Mouse (Mus musculus): Measurements from ENCODE around the gene Ube2k.

The Ube2k gene

DNA sequence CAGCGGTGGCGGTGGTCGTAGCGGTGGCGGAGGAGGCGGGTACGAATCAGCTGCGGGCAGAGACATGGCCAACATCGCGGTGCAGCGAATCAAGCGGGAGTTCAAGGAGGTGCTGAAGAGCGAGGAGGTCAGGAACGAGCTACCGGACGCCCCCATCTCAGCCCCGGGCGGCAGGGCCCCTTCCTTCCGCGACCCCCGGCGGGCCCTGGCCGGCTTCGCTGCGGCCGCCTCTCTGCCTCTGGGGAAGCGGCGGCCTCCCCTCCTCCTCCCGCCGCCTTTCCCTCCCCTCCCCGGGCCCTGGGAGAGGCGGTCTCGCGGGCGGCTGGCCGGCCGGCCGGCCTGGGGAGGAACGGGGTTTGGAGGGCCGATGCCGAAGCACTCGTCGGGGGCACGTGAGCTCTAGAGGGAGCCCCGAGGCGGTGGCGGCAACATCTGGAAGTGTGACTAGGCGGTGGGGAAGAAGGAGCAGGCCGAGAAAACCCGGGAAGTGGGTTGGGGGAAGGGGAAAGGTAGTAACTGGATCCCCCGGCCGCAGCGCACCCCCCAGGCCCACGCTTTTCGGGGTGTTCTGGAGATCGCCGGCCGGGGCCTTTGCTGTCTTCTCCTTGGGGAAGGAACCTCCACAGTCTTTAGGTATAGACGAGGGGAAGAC lies 513 bp downstream of the Ube2k start:
- DNase-seq (ENCODE audit: low read depth in 2 of 2, low spot score in 2 of 2), result no peak

DNA sequence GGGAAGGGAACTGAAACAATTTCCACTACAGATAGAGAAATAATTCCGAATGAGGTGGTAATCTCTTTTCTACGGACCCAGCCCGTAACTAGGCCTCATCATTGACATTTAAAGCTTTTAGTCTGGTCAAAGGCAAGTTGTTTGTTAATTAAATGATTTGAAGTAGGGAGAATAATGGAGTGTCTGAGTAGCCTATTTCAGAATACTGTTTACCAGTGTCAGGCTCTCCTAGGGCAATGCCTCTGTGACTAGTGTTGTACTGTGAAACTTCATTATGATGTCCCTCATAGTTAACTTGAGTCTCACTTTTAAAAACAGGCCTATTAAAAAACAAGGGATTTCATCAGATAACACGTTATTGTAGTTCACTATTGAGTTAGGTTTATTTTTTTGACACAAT lies 1.1 kb downstream of the Ube2k start:
- DNase-seq (ENCODE audit: low read depth in 2 of 2, low spot score in 2 of 2), result no peak

DNA sequence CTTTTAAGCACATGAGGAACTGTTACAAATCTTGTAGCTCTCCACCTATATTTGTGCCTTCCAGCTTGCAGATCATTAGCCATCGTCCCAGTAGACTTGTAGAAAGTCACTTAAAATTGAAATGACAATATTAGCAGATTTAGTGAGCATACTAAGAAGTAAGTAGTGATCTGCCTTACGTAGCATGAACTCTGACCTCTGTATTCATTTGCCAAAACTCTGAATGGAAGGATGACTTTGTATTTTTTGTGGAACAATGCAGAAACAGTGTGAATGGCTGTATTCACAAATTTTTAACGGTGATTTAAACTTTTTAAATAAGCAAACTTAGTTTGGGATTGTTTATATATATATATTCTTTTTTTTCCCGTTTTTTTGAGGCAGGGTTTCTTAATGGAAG lies 1.8 kb downstream of the Ube2k start:
- DNase-seq (ENCODE audit: low read depth in 2 of 2, low spot score in 2 of 2), result no peak

DNA sequence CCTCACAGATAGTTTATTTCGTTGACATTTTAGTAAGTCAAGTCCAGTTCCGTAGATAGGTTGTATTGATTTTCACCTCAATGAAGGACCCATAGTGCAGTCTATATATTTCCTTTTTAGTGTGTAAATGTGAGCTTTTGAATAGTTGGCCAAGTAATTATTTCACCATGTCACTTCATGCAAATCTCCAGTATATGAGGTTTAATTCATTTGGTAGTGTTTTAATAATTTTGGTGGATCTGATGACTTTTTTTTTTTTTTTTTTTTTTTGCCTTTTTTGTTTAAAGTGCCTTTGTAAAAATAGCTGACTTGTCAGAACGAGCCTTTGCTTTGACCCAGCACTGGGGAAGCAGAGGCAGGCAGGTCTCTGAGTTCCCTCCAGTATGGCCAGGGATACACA lies 2.8 kb downstream of the Ube2k start:
- DNase-seq (ENCODE audit: low read depth in 2 of 2, low spot score in 2 of 2), result no peak

DNA sequence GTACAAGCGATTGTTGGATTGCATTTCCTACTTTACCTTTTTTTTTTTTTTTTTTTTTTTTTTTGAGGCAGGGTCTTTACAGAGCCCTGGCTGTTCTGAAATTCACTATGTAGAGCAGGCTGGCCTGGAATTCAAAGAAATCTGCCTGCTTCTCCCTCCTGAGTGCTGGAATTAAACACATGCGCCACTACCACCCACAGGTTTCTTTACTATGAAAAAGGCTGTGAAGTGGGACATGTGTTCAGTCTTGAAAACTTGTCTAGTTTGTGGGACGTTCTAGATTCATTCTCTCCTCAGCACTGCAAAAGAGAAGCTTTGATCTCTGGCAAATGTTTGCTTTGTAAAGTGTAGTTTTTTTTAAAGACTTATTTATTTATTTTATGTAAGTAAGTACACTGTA lies 4.9 kb downstream of the Ube2k start:
- DNase-seq (ENCODE audit: low read depth in 2 of 2, low spot score in 2 of 2), result no peak

DNA sequence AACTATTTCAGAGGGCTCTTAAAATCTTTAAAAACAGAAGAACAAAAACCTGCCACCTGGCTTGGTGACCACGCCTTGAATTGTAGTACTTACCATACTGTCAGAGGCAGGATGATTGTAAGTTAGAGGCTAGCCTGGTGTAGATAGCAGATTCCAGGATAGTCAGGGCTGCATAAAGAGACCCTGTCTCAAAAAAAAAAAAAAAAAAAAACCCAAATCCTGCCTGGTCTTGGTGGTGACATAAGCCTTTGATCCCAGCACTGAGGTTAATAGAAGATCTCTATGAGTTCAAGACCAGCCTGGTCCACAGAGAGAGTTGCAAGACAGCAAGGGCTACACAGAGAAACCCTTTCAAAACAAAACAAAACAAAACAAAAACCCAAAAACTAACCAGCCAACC lies 6.5 kb downstream of the Ube2k start:
- no peak for DNase-seq (ENCODE audit: low read depth in 2 of 2, low spot score in 2 of 2)

DNA sequence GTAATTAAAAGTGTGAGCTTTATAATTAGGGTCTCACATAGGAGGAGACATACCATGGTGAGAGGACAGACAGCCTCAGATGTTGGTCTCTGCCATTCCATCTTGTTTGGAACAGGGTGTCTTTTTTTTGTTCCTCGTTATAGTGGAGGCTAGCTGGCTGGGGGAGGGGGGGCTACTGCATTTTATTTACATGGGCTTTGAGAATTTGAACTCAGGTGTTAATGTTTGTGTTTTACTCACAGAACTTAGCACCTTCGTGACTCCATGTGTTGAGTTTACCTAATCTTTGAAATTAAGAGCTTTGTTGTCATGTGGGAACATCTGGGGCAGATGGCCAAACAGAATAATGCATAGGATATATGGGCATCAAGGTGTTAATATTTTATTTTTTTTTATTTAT lies 7.6 kb downstream of the Ube2k start:
- no peak for DNase-seq (ENCODE audit: low read depth in 2 of 2, low spot score in 2 of 2)

DNA sequence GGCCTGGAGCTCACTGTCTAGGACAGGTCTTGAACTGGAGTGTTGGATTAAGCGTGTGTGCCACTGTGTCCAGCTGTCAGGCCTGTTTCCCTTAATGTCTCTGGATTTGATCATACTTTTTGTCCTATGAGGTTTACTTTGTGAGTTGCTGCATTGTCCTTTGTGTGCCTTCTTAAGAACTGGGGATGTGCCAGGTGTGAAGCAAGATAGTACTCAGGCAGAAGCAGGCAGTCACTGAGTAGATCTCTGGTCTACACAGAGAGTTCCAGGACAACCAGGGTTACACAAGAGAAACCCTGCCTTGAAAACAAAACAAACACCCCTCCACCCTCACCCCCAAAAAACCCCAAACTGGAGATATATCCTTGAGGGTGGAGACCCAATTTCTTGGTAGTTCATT lies 12.6 kb downstream of the Ube2k start:
- no peak for DNase-seq (ENCODE audit: low read depth in 2 of 2, low spot score in 2 of 2)

DNA sequence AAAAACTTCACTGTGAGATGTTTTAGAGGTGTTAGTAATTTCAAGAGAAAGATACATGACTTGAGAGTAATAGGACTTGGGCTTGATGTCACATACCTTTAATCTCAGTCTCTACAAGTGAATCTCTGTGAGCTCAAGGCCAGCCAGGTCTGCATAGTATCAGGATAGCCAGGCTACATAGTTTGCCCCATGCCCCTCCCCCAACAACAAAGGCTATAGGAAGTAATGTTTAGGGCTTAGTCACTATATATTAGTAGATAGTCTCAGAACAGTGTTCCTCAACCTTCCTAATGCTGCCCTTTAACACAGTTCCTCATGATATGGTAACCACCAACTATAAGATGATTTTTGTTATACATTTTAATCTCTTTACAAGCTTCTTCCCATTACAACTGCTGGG lies 20.1 kb downstream of the Ube2k start:
- DNase-seq (ENCODE audit: low read depth in 2 of 2, low spot score in 2 of 2), result no peak

DNA sequence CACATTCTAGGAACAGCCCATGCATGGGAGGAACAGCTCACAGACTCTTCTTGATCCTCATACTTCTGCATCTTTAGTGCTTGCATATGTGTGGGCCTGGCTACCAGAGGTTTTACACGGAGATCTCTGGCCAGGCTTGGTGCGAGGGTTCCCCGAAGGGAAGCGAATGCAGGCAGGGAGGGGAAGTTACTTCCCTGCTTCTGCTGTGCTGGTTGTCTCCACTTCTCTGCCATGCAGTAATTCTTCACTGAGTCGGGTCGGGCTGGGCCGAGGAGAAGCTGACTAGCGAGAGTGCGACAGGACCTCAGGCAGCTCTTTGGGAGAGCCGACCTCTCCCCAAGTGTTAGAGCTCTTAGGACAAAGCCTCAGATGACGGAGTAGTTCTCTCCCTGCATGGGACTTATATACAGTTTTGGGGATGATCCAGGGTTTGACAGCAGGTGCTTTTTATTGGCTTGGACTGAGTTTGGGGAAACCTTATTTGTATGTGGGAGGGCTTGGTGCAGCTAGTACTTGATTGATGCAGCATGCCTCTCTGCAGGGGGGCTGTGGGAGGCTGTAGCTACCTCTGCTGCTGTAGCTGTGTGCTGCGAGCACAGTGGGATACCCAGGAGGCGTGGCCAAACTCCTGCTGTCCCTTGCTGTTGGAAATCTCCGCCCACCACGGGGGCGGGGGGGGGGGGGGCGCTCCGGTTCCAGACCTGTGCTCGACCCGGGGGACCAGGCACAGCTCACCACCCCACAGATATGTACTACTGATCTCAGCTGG lies 24.3 kb downstream of the Ube2k start:
- no peak for DNase-seq (ENCODE audit: low read depth in 2 of 2, low spot score in 2 of 2)

DNA sequence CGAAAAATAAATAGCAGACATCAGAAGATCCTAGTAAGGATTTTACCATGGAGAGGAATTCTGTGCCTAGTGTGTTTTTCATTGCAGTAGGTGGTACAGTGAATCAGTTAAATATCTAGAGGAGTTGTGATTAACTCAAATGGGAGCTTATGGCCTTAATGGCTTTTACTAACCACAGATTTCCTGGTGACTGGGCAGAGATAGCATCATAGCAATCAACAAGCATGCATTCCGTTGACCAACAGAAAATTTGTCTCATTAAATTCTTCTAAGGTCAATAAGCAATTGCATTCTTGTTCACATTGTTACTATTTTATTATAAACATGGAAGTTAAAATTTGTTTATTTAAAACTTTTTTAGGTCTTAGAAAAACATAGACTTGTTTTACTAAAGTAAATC lies 28.5 kb downstream of the Ube2k start:
- DNase-seq (ENCODE audit: low read depth in 2 of 2, low spot score in 2 of 2), result no peak

DNA sequence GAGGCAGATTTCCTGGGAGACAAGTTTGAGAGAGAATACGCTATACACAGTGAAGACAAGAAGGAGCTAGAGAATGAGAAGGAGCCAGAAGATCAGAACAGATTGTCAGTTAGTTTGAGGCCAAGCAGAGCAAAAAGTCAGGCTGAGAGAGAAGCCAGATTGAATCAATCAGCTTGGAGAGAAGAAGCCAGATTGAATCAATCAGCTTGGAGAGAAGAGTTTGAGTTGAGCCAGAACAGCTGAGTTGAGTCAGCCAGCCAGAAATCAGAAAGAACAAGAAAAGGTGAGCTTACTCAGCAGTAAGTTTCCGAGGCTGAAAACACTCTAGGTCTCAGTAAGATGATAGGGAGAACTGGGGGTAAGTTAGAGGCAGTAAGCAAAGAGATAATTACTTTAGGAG lies 37.8 kb downstream of the Ube2k start:
- no peak for DNase-seq (ENCODE audit: low read depth in 2 of 2, low spot score in 2 of 2)

DNA sequence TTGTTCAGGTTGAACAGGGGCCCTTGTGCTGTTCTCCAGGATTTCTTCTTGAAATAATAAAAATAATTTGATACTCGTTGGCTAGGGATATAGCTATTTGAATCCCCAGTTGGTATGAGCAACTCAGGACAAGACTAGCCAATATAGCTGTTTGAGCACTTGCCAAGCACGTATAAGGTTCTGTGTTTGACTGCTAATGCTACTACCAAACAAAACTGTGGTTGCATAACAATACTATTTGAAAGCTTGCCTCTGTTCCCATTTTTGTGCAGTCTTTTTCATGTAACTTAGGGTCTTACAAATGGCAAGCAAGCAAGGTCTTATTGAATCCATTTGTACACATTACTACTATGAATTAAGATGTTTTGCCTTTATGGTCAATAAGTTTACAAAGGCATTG lies 38.9 kb downstream of the Ube2k start:
- no peak for DNase-seq (ENCODE audit: low read depth in 2 of 2, low spot score in 2 of 2)

DNA sequence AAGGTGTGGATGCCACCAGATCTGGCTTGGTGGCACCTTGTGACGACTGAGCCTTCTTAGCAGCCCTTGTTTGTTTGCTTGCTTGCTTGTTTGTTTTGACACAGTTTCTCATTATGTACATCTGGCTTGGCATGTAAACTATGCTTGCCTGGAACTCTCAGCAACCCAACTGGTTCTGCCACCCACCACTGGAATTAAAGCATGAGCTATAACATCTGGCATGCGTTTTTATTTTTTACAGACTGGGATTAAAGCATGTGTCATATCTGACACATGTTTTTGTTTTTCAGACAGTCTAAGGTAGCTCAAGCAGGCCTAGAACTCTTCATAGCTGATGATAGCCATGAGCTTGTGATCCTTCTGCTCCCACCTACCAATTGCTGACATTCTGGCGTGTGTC lies 41.5 kb downstream of the Ube2k start:
- no peak for DNase-seq (ENCODE audit: low read depth in 2 of 2, low spot score in 2 of 2)

DNA sequence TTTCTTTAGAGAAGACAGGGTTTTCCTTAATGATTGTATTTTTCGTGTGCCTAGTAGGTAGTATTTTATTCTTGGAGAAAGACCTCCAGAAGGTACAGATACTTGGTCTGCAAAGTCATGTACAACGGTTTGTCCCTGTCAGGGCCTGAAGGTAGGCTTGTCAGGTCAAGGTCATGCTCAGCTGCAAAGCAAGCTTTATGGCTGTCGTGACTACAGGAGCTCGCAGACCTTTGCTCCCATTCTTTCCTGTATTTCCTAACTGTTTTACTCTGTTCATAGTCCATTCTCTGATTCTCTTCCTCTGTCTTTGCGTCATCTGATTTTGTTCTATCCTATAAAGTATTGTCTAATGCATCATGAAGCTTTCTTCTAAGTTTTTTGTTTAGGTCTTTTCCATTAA lies 49.3 kb downstream of the Ube2k start:
- DNase-seq (ENCODE audit: low read depth in 2 of 2, low spot score in 2 of 2), result no peak

DNA sequence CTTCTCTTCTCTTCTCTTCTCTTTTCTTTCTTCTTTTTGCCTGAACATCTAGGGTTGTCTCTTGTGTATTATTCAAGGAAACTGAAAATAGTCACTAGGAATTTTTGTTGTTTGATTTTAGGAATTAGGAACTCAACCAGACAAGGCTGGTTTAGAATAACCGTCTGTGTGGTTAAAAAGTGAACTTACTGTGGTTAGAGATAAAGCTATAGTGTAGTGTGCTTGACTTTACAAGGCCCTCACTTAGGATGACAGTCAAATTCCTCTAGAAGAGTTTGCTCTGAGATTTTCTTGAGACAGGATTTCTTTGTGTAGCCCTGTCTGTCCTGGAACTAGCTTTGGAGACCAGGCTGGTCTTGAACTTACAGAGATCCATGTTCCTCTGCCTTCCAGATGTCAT lies 53.2 kb downstream of the Ube2k start:
- no peak for DNase-seq (ENCODE audit: low read depth in 2 of 2, low spot score in 2 of 2)

DNA sequence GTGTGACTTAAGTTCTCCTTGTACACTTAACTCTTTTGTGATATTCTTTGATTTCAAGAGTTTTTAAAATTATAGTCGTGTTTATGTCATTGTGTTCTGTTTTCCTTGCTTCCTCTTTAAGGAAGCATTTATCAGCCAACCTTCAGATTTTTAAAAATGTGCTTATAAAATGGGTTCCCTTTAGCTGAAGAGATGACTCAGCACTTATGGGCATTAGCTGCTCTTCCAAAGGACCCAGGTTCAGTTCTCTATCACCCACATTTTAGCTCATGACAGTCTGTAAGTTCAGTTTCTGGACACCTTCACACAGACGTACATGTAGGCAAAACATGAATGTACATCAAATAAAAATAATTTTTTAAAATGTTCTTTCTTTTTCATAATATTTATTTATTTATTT lies 55.4 kb downstream of the Ube2k start:
- DNase-seq (ENCODE audit: low read depth in 2 of 2, low spot score in 2 of 2), result no peak

DNA sequence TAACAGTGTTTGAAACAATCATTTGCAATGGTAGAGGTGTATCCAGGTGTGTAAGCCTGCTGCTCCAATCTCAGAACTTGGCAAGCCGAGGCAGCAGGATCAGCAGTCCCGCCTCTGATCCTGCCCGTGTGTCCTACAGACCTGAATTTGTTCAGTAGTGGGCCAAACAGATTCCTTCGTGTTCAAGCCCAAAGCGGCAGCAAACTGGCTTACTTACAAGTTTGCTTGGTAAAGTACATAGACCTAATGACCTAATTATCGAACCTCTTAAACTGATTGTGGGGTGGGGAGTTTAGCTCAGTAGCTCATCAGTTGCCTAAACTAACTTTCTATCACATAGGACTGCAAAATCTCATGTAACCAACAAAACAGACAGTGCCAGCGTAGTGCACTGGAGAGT lies 62.6 kb downstream of the Ube2k start:
- DNase-seq (ENCODE audit: low read depth in 2 of 2, low spot score in 2 of 2), result no peak

DNA sequence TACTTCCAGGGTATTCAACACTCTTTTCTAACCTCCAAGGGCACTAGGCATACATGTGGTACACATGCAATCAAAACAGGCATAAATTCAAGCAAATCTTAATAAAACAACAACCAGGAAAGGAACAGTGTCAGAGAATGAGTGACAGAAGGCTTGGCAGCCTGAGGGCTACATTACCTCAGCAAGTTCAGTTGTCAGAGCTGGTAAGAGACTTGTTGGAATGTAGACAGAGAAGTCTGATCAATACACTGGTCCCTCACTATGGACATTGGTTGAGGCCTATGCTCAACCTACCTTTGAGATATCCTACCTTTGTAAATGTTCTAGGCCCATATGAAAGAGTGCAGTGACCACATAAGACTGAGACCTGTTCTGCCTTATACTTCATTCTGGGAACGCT lies 69.8 kb downstream of the Ube2k start:
- no peak for DNase-seq (ENCODE audit: low read depth in 2 of 2, low spot score in 2 of 2)

DNA sequence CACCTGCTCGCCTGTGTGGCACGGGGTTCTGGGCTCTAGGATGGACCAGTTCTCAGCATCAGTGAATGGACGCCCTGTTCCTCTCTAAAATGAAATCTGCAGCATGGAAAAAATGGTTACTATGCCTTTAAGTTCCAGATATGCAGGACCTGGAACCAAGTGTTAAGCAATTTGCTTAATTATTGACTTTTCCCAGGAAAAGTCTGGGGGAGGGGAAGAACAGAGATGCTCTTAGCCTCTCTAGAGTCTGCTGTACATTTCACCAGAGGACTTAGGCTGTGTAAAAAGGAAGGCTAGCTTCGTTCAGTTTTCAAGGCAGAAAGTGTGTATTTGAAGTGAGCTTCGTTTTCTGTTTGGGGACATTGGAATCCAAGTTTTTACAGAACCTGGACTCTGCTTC lies 72.7 kb downstream of the Ube2k start:
- DNase-seq (ENCODE audit: low read depth in 2 of 2, low spot score in 2 of 2), result no peak

DNA sequence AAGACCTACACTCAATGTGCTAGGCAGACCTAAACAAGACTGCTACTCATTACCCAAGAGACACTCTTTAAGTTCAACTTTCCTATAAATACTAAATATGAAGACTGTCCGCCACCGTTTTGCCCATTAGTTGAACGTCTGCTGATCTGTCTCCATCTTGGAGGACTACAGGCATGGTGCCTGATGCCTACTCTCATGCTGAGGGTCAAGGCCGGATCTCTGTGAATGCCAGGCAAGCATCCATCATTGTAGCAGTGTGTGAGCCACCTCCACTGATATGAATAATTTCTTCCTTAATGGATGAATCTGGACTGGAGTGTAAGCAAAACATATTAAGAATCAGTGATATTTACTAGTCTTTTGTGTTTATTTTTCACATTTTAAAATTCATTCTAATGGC lies 73.5 kb downstream of the Ube2k start:
- DNase-seq (ENCODE audit: low read depth in 2 of 2, low spot score in 2 of 2), result no peak

DNA sequence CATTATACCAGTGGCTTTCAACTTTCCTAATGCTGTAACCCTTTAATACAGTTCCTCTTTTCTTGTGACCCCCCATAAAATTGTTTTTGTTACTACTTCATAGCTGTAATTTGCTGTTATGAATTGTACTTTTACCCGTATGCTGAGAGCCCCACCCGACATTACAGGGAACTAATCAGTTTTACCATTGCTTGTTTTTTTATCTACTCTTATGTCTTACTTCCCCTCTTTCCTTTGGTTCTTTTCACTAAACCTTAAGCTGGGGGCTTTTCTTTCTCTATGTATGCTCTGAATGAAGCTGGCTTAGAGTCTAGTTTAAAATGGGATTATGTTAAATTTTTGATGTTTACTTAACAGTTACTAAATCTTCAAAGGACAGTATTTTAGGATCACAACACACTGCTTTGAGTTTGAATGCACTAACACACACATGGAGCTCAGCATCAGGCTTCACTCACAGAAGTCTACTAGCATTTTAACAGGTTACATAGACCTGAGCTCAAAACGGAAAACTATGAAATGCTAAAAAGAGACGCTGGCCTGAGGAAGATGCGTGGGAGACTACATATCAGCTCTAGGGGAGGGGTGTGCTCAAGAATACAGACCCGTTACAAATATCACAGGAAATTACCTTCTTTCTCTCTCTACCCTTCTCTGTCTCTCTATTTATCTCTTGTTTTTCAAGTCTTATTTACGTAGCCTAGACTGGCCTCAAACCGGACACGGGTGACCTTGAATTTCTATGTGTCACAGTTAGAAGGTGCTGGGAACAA lies 76.3 kb downstream of the Ube2k start:
- DNase-seq (ENCODE audit: low read depth in 2 of 2, low spot score in 2 of 2), result no peak
